Mouse (Mus musculus): ENCODE measurements around the gene Rcsd1. TPM values are rescaled to one million over a fixed set of nuclear protein-coding genes. Genes with fewer than 3 reads are reported as not detected.

Rcsd1 gene
- polyA plus RNA-seq, 1 experiment: 4.8 TPM

Other genes starting within 250 kb of the Rcsd1 start
- 48.9 and 57.7 TPM in 2 replicates for gene Dcaf6, start 249.3 kb downstream of the Rcsd1 start, polyA plus RNA-seq (2012; ENCODE audit: insufficient read depth, insufficient read length, missing spikeins)
- 2,118 and 2,348 TPM in 2 replicates for gene Mpc2, start 249.1 kb downstream of the Rcsd1 start, polyA plus RNA-seq (2012; ENCODE audit: insufficient read depth, insufficient read length, missing spikeins)
- gene Adcy10, start 224.6 kb downstream of the Rcsd1 start, polyA plus RNA-seq (2012; ENCODE audit: insufficient read depth, insufficient read length, missing spikeins): 5.6 and 5.7 TPM in 2 replicates
- gene Mpzl1, start 75.2 kb downstream of the Rcsd1 start, polyA plus RNA-seq (2012; ENCODE audit: insufficient read depth, insufficient read length, missing spikeins): 3.4 and 7.4 TPM in 2 replicates
- gene Creg1, start 54.0 kb upstream of the Rcsd1 start, polyA plus RNA-seq (2012; ENCODE audit: insufficient read depth, insufficient read length, missing spikeins): 82.8 and 109 TPM in 2 replicates
- 1.3 and 3.3 TPM in 2 replicates for gene Cd247, start 78.9 kb upstream of the Rcsd1 start, polyA plus RNA-seq (2012; ENCODE audit: insufficient read depth, insufficient read length, missing spikeins)

All from brown adipose tissue, adult 24 weeks (tissue).